Mouse (Mus musculus): ENCODE results near the gene Rbm12b1.
"Not testable (repeated sequence)": the region's sequence is repeated elsewhere in the genome, so short reads cannot be mapped to it uniquely, and the experiment has no call there.

Gene Rbm12b1

GRCm38 (mm10) chr4:12140141-12140567, at the start of gene Rbm12b1:
Gene Rbm12b1, plus strand, starts transcription at chr4:12140264.
- peak; percentile 74 to 80 for DNase-seq

DNA sequence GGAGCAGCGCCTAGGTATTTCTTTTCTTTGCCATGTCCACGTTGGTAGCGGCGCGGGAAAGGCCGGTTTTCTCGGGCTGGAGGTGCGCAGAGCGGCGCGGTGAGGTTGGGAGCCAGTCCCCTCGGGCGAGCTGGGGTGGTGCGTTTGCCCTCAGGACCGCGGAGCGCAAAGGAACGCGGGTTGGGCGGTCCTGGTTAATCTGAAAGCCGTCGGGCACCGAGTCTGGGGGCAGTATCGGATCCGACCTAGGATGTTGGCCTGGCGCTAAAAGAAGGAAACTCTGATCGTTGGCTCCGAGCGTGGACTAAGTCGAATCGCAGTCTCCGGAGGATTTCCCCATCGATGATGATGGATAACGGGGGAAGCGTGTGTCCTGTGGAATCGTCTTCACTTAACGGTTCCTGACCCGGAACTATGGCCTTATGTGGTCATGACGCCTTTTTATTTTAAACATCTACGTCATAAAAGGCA, 563 bp downstream of the Rbm12b1 start:
- not testable (repeated sequence) for DNase-seq

DNA sequence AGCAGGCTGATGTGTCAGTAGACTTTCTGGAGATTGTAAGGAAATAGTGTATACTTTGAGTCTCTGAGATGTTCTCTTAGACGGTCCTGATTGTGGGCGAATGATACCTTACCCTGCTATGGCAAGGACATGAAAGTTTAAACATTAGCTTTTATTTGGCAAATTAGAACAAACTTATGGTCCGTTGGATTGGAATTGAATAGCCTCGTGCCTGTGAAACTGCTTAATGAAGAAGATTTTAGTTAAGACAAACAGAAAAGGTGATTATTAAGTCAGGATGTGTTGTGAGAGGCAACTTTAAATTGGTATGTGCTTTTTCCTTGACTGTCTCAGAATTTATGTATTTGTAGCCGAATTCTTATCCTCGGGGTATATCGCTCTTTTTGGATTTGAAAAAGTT, 1.5 kb downstream of the Rbm12b1 start:
- not testable (repeated sequence) for DNase-seq

GRCm38 (mm10) chr4:12147660-12148059, 7.6 kb downstream of the Rbm12b1 start:
- DNase-seq = no peak

GRCm38 (mm10) chr4:12170986-12171317, 30.9 kb downstream of the Rbm12b1 start:
- no peak for DNase-seq

GRCm38 (mm10) chr4:12171318-12172091, 31.4 kb downstream of the Rbm12b1 start, which contains the start of gene Fam92a:
Gene Fam92a, minus strand, starts transcription at chr4:12172015.
- peak; percentile 58 to 59 for DNase-seq

GRCm38 (mm10) chr4:12178992-12179391, 38.9 kb downstream of the Rbm12b1 start:
- DNase-seq = no peak
